Mouse (Mus musculus): ENCODE data around the gene Fxyd2.

DNA sequence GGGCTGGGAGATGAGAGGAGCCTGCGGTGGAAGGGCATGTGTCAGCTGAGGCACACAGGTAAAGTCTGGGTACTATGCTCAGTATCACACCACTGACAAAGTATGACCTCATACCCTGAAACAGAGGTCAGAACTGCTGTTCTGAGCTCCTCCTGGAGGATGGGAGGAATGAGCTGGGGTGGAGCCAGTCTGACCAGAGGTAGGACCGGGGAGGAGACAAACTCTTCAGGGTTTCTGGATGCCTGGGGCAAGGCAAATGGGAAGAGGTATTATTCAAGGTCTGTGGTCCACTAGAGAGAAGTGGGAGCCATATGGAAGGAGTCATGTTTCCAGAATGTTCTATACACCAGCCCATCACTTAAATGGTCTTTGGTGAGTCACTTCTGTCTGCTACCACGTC lies 11.6 kb downstream of the Fxyd2 start:
- TF ChIP-seq POLR2A (IDR thresholded peaks at IDR 0.05; ENCODE audit: low read depth, low read length) (no peak), CTCF (IDR thresholded peaks at IDR 0.05; ENCODE audit: extremely low read depth, insufficient read depth, insufficient read length, insufficient replicate concordance) (no peak)

All from spleen, adult 2 months (tissue).